Mouse (Mus musculus): Measurements from ENCODE around the gene Troap. TPM values are rescaled to one million over a fixed set of nuclear protein-coding genes. Genes with fewer than 3 reads are reported as not detected.

The Troap gene
- polyA plus RNA-seq, 1 experiment from 2014 or later: 19.8 TPM

GRCm38 (mm10) chr15:99127851-99128522, 53.6 kb downstream of the Troap start:
- 62% methylated on average over 6 of the region's 6 CpGs for WGBS
- Histone ChIP-seq H3K9ac (replicated peaks) (peak overlapping the region; percentile 84; the same call in 1 of the 2 replicates), H3K36me3 (no peaks in the 10 kb centered on the region), H3K9me3 (no peaks in the 10 kb centered on the region), H3K27ac (replicated peaks) (no peak overlapping the region), H3K4me1 (peaks cover 38% of the 10 kb centered on the region), H3K4me3 (peak overlapping the region; percentile 92), H3K27me3 (no peaks in the 10 kb centered on the region), H3K4me2 (replicated peaks) (peak overlapping the region; percentile 74)
- ATAC-seq (replicated peaks): no peak

- Histone ChIP-seq H3K4me3 (no peak overlapping the region), H3K27ac (replicated peaks) (no peak overlapping the region), H3K9me3 (no peaks in the 10 kb centered on the region), H3K27me3 (no peaks in the 10 kb centered on the region), H3K9ac (replicated peaks) (no peak overlapping the region; the same call in 1 of the 2 replicates), H3K4me1 (peaks cover 41% of the 10 kb centered on the region), H3K4me2 (replicated peaks) (no peak overlapping the region), H3K36me3 (no peaks in the 10 kb centered on the region)
- no peak for ATAC-seq (replicated peaks)
- WGBS: 29% methylated on average over 11 of the region's 11 CpGs
Observed at GRCm38 (mm10) chr15:99129441-99129840, 55.1 kb downstream of the Troap start.

GRCm38 (mm10) chr15:99129956-99130910, 55.9 kb downstream of the Troap start:
- Histone ChIP-seq H3K9me3 (no peaks in the 10 kb centered on the region), H3K4me3 (no peak overlapping the region), H3K9ac (replicated peaks) (no peak overlapping the region; the same call in 1 of the 2 replicates), H3K4me1 (peaks cover 40% of the 10 kb centered on the region), H3K27ac (replicated peaks) (no peak overlapping the region), H3K36me3 (no peaks in the 10 kb centered on the region), H3K4me2 (replicated peaks) (no peak overlapping the region), H3K27me3 (no peaks in the 10 kb centered on the region)
- WGBS: 56% methylated on average over 22 of the region's 22 CpGs
- ATAC-seq (replicated peaks): no peak

Small RNA genes within 50 kb of the gene (microRNA-seq; reads per million reads assigned to microRNA genes)
- gene Mir6960: 1.1 reads per million

Other genes with a start within 250 kb of the Troap start
- 89.0 and 91.7 TPM in 2 replicates for gene Prkag1, start 243.1 kb upstream of the Troap start, polyA plus RNA-seq (2015; fragmentation: Nextera tagmentation; extraction: Ambion mirVana)
- gene Kmt2d, start 203.4 kb upstream of the Troap start, polyA plus RNA-seq (2015; fragmentation: Nextera tagmentation; extraction: Ambion mirVana): 13.9 and 14.3 TPM in 2 replicates
- 42.7 and 46.4 TPM in 2 replicates for gene Rhebl1, start 180.0 kb upstream of the Troap start, polyA plus RNA-seq (2015; fragmentation: Nextera tagmentation; extraction: Ambion mirVana)
- 0.52 and 0.68 TPM in 2 replicates for gene Dhh, start 176.0 kb upstream of the Troap start, polyA plus RNA-seq (2015; fragmentation: Nextera tagmentation; extraction: Ambion mirVana)
- gene Lmbr1l, start 156.3 kb upstream of the Troap start, polyA plus RNA-seq (2015; fragmentation: Nextera tagmentation; extraction: Ambion mirVana): 43.2 and 45.2 TPM in 2 replicates
- 1,138 and 1,204 TPM in 2 replicates for gene Tuba1b, start 140.0 kb upstream of the Troap start, polyA plus RNA-seq (2015; fragmentation: Nextera tagmentation; extraction: Ambion mirVana)
- not detected in 2 replicates for gene Gm49450, start 121.0 kb upstream of the Troap start, polyA plus RNA-seq (2015; fragmentation: Nextera tagmentation; extraction: Ambion mirVana)
- gene Tuba1a, start 120.9 kb upstream of the Troap start, polyA plus RNA-seq (2015; fragmentation: Nextera tagmentation; extraction: Ambion mirVana): 14,933 and 15,115 TPM in 2 replicates
- gene Tuba1c, start 44.7 kb upstream of the Troap start, polyA plus RNA-seq (2015; fragmentation: Nextera tagmentation; extraction: Ambion mirVana): 45.7 and 53.5 TPM in 2 replicates
- gene Prph, start 19.4 kb upstream of the Troap start, polyA plus RNA-seq (2015; fragmentation: Nextera tagmentation; extraction: Ambion mirVana): 0.97 and 1.3 TPM in 2 replicates
- 0.28 and 0.33 TPM in 2 replicates for gene C1ql4, start 13.2 kb downstream of the Troap start, polyA plus RNA-seq (2015; fragmentation: Nextera tagmentation; extraction: Ambion mirVana)
- gene Dnajc22, start 18.6 kb downstream of the Troap start, polyA plus RNA-seq (2015; fragmentation: Nextera tagmentation; extraction: Ambion mirVana): 0.46 and 0.53 TPM in 2 replicates
- 42.9 and 43.7 TPM in 2 replicates for gene Spats2, start 51.3 kb downstream of the Troap start, polyA plus RNA-seq (2015; fragmentation: Nextera tagmentation; extraction: Ambion mirVana)
- gene Kcnh3, start 150.3 kb downstream of the Troap start, polyA plus RNA-seq (2015; fragmentation: Nextera tagmentation; extraction: Ambion mirVana): 4.3 and 4.6 TPM in 2 replicates
- gene Mcrs1, start 177.4 kb downstream of the Troap start, polyA plus RNA-seq (2015; fragmentation: Nextera tagmentation; extraction: Ambion mirVana): 209 and 212 TPM in 2 replicates
- 111 and 115 TPM in 2 replicates for gene Prpf40b, start 220.5 kb downstream of the Troap start, polyA plus RNA-seq (2015; fragmentation: Nextera tagmentation; extraction: Ambion mirVana)
- 0.23 and 0.31 TPM in 2 replicates for gene Fam186b, start 221.3 kb downstream of the Troap start, polyA plus RNA-seq (2015; fragmentation: Nextera tagmentation; extraction: Ambion mirVana)